Mouse (Mus musculus) right cerebral cortex, postnatal 36 days (tissue): Measurements from ENCODE around the gene L3mbtl3.

ENCODE experiments used
- DNase-seq, 2 experiments: peaks; one replicate each; pipeline ENCODE4 v3.0.0; 2022; ENCODE audit warnings: low spot score in 2 of 2, mixed read lengths in 1 of 2

The L3mbtl3 gene

DNA sequence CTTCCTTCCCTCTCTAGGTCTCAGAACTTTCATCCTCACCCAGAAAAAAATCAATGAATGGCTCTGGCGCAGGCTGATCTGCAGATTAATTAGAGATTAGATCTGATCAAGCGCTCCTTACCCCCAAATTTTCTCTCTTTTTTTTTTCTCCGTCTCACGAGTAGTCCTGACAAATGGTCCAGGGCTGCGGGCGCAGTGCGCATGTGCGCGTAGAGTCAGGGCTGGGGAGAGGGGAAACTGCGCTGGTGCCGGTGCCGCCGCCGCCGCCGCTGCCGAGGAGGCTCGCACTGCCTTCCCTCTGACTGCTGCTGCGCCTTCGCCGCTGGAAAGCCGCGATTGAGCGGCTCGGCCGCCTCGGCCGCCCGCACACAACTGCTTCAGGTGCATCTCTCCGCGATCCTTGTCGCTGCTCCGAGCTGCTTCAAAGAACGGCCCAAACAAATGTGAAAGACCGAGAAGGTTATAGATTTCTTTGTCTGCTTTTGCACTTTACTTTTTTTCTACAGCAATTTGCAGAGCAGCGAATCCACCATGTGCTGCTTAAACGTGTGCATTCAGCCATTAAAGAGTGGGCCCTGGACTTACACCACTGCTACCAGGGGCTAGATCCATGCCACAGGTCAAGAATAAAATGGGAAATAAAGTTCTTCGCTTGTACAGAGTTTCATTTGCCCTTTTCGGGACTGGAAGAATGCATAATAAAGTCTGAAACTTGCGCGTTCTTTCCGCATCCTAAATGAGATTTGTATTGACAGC, at the start of gene L3mbtl3:
Gene L3mbtl3 (minus strand): TSS at position 182 of the 756 bp plus-strand sequence.
- DNase-seq: peak; percentile 77 to 82

DNA sequence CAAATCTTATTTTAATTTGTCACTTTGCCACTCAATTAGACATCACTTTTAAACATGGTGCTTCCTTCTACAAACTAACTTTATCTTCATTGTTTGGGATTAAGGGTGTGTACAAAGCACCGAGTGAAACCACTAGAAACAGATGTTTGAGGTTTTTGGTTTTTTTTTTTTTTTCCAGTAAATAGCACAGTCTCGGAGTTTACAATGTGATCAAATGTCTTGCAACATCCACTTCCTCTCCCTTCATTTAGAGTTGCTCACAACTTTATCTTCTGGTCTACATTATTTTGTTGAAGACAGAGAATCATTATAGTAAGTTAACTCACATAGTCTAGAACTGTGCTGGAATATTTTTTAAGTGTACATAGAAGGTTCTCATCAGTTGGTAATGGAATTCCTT, 45.4 kb upstream of the L3mbtl3 start:
- no peak for DNase-seq

DNA sequence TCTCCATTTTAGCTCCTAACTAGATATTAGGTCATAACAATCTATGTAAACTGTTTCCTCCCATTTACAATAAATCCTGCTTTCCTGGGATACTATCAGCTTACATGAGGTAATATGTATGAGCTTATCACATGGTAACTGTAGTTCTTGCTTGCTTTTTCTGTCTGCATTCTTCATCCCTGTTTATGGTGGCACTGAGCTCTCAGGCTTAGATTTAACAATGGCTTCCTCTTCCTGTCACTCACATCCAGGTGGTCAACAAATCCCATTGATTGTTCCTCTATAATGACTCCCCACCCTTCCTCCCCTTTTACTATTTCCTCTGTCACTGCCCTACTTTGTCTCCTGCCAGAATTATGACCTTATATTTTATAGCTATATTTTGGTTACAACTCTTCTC, 12.9 kb upstream of the L3mbtl3 start:
- DNase-seq: no peak

DNA sequence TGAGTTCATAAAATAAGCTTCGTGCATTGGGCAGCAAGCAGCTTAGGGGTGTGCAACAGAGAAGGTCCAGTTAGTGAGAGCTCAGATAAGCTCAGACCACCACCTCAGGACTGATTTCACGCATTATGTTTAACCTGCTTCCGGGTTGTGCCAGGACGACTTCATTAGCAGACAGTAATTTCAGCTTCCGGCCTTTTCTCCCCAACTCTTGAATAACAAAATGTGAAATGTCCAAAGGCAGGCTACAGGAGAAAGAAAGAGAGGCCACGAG, 1.5 kb upstream of the L3mbtl3 start:
- DNase-seq: no peak

DNA sequence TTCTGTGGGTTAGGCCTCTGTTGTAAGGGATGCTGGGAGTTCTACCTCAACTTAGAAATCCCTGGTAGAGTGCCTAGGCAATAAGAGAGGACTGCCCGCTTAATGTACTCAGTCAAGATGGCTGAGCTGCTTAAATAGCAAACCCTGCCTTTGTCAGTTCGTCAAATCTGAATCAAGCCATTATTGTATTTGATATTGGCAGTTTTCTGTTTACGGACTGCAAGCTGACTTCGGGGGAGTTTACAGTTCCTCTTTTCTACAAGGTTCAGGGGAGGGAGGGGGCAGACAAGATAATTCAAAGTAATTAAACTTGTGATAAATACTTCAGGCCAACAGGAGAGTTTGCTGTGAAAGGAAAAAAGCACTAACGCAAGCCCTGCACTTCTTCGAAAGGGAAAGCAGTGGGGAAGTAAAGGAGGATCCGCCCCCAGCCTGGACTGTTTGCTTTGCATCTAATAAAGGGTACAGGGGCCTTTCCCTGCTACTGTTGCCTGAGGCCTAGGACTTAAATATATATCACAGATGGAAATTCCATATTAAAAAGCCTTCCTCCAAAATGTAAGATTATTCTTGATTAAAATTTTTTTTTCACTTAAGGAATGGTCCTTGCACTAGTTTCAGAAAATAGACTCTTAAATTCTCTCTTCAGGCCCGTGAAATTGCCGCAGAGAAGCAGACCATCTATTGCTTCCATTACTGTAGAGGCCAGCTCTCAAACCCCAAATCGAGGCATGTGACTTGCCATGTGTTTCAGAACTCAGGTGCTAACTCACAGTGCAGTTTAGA, 968 bp upstream of the L3mbtl3 start:
- no peak for DNase-seq

DNA sequence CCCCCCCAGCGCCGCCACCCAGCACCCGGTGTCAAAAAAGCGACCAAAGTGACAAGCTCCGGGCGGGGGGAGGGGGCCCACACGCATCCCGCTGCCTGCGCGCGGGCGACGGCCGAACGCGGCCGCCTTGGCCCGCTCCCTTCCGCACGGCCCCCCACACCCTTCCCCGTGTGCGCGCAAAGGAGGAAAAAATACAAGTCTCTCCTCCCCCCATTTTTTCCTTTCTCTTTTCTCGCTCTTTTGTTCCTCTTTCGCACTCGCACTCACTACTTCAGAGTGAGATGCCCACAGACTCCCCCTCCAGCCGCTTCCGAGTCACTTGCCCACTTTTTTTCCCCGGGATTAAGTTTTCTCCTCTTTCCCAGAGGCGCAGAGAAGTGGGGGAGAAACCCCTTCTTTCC, 420 bp downstream of the L3mbtl3 start:
- no peak for DNase-seq

DNA sequence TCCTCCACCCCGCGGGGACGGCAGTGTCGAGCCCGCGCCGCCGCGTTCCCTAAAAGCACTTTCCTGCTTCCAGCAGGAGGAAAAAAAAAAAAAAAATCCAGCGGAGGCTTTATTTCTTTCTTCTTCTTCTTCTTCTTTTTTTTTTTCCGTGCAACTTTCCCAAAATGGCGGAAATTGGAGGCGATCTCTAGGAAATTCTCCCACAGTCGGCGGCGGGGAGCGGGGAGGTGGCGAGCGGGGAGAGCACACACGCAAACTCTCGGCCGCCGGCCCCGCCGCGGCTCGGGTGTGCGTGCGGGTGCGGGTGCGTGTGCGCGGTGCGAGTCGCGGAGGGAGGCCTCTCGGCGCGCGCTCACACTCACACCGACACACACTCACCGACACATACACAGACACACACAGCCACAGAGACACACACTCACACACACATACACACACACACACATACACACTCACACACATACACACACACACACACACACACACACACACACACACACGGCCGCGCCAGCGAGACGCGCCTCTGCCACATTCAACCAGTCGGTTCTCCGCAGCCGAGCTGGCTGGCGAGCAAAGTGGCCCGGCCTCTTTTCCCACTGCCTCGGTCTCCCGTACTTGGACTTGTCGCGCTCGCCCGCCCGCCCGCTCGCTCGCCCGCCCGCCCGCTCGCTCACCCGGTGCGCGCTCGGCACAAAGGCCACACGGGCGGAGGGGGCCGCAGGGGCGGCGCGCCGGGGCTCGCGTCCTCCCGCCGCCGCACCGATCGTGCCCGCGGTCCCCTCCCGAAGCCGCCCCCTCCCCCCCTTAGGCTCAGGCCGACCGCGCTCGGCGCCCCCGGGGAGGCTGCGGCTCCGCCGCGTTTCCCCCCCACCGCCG, 1.1 kb downstream of the L3mbtl3 start:
- peak; percentile 34 to 52 for DNase-seq

DNA sequence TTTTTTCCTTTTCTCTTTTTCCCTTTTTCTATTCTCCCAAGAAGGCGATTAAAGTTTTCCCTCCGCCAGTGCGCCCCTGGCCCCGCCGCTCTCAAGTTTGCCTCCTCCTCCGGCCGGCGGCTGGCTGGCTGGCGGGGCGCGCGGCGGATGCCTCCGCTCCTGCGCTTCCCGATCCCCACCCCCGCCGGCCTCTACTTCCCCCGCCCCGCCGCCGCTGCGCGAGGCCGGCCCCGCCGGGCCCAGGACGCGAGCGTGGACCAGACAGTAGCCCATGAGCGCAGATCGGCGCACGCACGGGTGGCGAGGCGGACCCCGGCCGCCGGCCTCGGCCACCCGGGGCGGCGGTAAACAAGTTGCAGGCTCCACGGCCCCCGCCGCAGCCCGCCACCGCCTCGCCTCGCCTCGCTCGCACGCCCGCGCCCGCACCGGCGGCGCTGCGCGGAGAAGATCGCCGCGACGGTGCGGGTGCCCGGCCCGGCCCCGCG, 1.8 kb downstream of the L3mbtl3 start:
- DNase-seq: peak; percentile 28

DNA sequence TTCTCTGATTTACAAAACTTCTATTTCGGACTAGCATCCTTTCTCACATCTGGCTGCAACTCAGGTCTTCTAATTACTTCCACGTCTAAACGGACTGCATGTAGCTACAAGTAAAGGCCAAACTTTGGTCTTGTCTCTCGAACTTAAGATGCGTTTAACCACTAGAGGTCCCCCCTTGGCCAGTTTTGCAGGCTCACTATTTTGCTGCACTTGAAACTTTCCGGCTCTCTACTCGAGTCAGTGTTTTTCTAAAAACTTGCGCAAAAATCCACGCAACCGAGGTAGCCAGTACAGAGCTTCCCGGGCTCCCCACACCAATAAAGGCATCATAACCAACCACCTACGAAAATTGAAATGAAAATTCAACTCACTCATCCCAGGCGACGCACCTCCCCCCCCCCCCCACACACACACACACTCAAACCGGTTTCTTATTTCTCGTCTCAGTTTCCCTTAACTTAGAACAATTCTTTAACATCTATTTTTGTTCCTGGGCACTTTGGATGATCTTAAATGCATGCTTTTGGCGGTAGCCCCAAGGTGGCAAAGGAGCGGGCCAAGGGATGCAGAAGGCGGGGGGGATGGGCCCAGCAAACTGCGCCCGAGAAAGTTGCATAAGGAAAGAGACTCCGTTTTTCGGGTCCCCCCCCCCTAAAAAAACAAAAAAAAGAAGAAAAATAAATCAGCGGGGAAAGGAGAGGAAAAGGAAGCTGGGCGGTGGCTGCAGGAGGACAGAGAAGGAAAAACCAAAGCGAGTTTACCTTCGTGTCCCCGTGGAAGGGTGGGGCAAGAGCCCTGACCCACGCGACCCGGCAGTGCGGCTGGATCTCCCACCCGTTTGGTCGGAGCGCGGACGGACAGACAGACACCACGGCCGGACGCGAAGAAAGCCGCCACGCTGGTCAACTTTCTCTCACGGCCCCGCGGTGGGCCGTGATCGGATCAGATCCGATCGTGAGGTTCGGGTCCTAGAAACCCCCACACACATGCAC, 2.5 kb downstream of the L3mbtl3 start:
- peak; percentile 58 to 80 for DNase-seq

DNA sequence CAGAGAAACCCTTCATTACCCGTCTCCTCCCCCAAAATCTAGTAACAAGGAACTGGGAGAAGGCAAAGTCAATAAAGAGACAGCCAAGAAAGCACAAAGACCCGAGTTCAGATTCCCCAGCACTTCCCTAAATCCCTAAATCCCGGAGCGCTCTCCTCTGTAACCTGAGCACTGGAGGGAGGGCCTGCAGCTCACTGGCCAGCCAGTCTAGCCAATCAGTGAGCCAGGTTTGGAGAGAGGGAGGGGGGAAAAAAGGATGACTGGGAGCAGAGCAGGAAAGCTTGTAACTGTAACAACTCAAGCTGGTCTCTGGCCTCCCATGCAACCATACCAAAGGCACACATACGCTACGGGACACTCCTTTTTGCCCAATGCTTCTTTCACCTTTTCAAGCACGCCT, 4.4 kb downstream of the L3mbtl3 start:
- no peak for DNase-seq

DNA sequence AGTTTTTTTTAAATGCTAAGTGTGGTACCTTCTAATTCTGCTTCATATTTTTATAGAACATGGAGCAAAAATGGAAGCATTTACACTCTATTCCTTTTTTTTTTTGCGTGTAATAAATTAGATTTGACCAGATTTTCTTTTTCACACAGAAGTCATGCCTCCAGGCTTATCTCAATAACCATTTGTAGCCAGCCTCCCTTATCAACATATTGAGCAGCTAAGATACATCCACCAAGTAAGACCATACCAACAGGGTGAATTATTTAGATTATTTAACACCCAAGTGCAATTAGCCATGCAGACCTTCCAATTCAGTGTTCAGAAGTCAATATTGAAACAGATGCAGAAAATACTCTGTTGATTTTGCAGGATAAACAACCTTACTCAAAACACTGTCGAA, 10.8 kb downstream of the L3mbtl3 start:
- DNase-seq: no peak

DNA sequence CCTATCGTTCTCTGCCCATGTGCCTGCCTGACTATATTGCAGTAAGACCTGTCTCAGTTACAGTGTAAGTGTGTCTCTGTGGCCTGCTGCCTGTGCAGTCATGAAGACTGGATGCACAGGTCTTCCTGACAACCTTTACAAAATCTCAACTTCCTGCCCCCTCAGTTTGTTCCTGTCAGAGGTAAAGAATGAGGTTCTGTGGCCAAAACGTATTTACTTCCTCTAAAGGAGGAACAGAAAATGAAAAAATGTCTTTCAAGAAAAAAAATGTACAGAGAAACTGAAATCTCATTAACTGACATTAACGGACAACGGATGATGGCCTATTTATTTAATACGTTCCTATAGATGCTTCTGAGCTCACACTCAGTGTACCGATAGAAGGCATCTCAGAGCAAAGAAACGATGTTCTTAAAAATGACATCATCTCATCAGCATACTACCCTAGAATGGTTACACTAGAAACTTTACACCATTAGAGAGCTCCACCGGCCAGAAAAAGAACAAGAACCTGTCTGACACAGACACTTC, 11.4 kb downstream of the L3mbtl3 start:
- no peak for DNase-seq

DNA sequence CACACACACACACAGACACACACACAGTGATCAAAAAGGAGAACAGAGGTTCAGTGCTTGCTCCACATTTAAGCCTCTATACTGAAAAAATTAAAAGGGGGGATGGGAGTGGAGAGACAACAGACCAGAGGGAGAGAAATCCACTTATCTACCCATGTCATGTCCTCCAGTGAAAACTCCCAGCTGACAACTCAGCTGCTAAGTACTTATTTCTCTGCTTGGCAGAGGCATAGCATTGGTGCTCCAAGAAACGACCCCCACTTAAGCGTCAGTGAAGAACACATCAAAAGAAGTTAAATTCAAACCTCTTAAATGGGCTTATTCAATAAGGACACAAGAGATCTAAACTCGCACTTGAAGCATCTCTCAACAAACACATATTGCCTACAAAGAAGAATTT, 12.2 kb downstream of the L3mbtl3 start:
- DNase-seq: no peak

DNA sequence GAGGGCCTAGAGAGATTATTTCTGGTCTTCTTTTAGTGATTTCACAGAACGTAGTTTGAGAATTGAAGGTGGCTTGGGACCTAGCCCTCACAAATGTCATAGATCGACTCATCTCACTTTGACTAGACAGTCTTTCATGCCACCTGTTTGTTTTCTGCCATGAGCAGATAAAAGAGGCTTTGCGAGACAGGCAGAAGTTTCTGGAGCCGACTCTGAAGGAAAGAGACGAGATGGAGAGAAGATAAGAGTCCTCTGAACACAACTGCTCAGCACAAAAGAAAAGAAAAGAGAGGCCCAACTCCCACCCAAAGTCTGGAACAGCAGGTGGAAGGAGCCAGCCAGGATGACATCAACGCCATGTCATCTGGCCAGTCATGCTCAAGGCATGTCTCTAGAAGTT, 17.0 kb downstream of the L3mbtl3 start:
- no peak for DNase-seq

DNA sequence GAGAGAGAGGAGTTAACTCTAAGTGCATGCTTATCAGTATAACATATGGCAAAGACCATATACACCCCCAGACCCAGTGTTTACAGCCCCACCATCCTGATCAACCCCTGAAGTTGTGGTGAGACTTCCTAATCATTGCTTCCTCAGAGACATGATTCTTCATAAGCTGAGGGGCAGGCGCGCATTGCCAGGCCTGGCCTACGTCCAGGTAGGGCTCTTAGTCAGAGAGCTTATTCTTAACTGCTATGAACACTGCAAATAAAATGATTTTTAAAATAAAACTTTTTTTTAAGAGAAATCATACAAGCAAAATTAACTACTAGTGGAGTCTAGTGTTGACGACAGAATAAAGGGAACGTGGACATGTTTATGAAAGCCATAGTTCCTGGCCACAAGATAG, 17.5 kb downstream of the L3mbtl3 start:
- DNase-seq: peak; percentile 14 to 19

DNA sequence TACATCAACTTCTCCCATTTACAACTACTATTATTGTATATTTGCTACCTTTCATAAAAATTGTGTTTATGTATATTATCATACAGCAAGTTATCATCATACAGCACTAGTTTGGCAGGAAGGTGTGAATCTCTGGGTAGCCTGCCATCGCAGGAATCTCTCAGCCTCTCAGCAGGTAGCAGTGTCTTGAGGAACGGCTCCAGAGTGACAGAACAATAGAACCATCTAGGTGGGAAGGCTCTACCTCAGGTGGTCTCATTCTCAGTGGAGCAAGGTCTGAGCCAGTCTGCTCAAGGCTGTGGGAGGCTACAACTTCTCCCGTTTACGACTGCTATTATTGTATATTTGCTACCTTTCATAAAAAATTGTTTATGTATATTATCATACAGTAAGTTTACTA, 22.0 kb downstream of the L3mbtl3 start:
- no peak for DNase-seq

DNA sequence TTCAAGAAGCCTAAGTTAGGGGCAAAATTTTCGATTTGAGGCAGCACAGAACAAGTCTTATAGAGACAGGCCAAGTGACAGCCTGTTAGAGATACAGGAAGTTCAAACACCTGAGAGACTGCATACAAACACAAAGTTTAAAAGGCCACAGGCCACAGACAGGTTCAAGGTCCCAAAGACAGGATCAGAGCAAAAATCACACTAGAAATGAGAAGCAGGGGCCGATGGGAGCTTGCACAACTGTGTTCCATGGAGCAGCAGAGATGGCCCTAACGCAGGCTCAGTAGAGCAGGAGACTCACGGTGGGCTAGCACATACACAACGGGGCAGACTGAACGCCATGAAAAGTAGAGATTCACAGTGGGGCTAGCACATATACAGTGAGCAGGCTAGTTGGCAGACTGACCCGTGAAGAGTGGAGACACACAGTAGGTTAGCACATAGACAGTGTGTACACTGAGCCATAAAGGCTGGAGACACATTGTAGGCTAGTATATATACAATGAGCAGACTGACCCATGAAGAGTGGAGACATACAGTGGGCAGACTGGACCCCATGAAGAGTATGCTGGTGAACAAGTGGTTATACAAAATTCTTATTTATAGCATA, 24.5 kb downstream of the L3mbtl3 start:
- no peak for DNase-seq

DNA sequence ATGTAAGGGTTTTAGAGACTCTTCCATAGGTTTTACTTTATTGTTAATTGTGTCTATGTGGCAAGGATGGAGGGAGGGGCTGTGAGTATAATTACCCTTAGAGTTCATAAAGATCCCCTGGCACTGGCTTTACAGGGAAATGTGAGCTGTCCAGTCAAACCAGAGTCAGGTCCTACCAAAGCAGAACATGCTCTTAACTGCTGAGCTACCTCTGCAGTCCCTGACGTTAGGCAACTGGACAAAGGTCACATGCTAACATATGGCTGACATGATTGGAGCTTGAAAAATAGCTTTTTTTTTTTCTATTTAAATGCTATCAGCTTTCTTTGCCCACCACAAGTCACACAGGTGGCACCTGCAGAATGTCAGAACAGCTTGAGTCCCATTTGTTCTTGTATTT, 25.6 kb downstream of the L3mbtl3 start:
- DNase-seq: no peak

DNA sequence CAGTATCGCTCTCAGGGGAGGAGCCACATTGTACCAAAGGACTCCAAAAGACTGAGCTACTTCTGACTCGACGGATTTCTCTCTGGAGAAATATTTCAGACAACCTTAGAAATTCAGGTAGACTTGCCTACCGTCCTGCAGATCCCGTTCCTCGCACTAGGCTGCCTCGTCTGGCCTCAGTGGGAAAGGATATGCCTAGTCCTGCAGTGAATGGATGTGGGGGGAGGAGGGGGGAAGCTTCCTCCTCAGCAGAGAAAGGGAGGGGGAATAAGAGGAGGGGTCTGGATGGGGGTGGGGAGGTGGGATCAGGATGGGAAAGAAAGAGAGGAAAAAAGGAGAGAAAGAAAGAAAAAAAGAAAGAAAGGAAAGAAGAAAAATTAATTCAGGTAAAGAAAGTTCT, 28.2 kb downstream of the L3mbtl3 start:
- DNase-seq: no peak

DNA sequence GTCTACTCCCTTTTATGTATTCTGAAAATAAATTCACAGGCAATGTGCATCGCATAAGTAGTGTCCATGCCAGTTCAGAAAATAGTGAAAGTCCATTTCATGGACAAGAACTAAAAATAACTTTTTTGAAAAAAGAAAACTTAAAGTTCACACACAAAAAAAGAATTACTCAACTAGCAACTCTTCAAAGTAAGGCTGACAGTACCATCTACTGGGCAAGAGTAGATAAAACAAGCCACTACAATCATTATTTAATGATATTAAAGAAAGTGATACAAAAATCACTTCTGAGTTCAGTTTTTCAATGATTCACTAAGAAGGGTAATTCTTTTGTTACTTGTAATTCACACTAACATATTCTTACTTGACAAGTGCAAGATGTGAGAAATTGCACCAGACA, 29.9 kb downstream of the L3mbtl3 start:
- no peak for DNase-seq
